Mouse (Mus musculus) adipocyte (in vitro differentiated cells): ENCODE measurements at regions not wholly inside any gene's neighbourhood (a gene's known extent, or its start where the extent isn't known, plus 50 kb on each side); places are given as distances from the start of the nearest gene placed in this dataset.

Experiments used
- DNase-seq: peaks from one replicate; pipeline ENCODE4 v3.0.0-alpha.2; 2016; ENCODE audit warnings: low spot score

DNA sequence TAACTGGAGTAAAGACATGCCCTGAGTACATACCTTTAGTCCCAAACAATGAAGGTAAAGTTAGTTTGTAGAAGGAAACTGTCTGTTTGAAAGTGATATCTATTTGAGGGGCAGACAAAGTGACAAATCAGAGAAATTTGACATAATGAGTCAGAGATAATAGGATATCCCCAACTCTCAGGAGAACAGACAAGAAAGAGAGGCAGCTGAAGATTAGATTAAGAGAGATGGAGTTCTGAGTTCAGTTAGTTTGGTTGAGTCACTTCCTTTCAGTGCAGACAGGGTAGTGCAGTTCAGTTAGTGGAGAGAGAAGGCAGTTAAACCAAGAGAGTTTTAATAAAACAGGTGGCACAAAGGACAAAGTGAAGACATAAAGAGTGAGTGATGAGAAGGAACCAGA, 477.4 kb upstream of the Diaph2 start:
- DNase-seq: no peak

GRCm38 (mm10) chrX:129303987-129304386, 445.6 kb upstream of the Diaph2 start:
- DNase-seq: peak; percentile 78

DNA sequence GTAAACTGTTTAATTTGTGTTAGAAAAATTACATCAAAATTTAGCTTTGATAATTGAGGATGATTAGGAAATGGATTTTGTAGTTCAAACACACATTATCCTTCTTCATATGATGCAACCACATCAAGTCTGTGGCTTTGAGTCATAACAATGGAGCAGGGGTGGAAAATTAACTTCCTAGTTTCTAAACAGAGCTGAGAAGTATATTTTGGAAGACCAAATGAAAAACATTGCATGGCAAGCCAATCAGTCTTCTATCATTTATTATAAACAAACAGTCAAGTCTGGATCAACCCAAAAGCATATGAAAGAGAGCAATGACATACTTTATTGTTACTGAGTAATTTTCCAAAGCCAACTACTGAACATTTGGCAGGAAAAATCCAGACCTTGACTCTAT, 440.2 kb upstream of the Diaph2 start:
- no peak for DNase-seq

- no peak for DNase-seq
Observed at GRCm38 (mm10) chrX:129329441-129329840, 420.1 kb upstream of the Diaph2 start.

DNA sequence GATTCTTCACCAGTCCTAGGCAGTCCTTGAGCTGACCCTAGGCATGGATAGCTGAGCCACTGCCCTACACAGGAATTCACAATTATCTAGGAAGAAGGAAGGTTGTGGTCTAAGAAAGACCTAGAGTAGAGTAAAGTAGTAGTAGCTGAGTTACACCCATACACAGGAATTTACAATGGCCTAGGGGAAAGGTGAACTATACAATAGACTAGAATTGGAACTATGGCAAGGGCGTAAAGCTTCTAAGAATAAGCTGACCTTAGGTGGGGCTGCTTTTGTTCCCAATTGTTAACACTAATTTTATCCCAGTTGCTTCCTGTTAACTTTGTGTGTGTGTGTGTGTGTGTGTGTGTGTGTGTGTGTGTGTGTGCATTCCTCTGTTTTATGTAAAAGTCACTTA, 416.7 kb upstream of the Diaph2 start:
- DNase-seq: no peak
